Mouse (Mus musculus): ENCODE measurements around the gene Kdm1b. TPM values are rescaled to one million over a fixed set of nuclear protein-coding genes. Genes with fewer than 3 reads are reported as not detected.

Kdm1b gene
- total RNA-seq, 2 experiments from 2014 or later: 8.0 to 11.7 TPM

GRCm38 (mm10) chr13:47106580-47106888, 63.2 kb downstream of the Kdm1b start:
- no peak for DNase-seq (ENCODE audit: low spot score in 2 of 2)

GRCm38 (mm10) chr13:47109239-47109638, 65.9 kb downstream of the Kdm1b start:
- no peak for DNase-seq (ENCODE audit: low spot score in 2 of 2)

- no peak for DNase-seq (ENCODE audit: low spot score in 2 of 2)
Observed at GRCm38 (mm10) chr13:47111185-47111584, 67.9 kb downstream of the Kdm1b start.

- DNase-seq (ENCODE audit: low spot score in 2 of 2): no peak
Observed at GRCm38 (mm10) chr13:47112056-47112455, 68.8 kb downstream of the Kdm1b start.

GRCm38 (mm10) chr13:47112924-47113323, 69.6 kb downstream of the Kdm1b start:
- DNase-seq (ENCODE audit: low spot score in 2 of 2): no peak

- no peak for DNase-seq (ENCODE audit: low spot score in 2 of 2)
Observed at GRCm38 (mm10) chr13:47116000-47116399, 72.7 kb downstream of the Kdm1b start.

GRCm38 (mm10) chr13:47121333-47121889, 78.1 kb downstream of the Kdm1b start:
- no peak for DNase-seq (ENCODE audit: low spot score in 2 of 2)

- DNase-seq (ENCODE audit: low spot score in 2 of 2): peak; percentile 19 to 55
Observed at GRCm38 (mm10) chr13:47122537-47123430, 79.5 kb downstream of the Kdm1b start, which contains the start of gene Rnf144b. TSS of gene Rnf144b (plus strand) at chr13:47122656.

GRCm38 (mm10) chr13:47124449-47124848, 81.2 kb downstream of the Kdm1b start:
- no peak for DNase-seq (ENCODE audit: low spot score in 2 of 2)

- no peak for DNase-seq (ENCODE audit: low spot score in 2 of 2)
Observed at GRCm38 (mm10) chr13:47124986-47125385, 81.7 kb downstream of the Kdm1b start.

GRCm38 (mm10) chr13:47125595-47125994, 82.3 kb downstream of the Kdm1b start:
- DNase-seq (ENCODE audit: low spot score in 2 of 2): no peak

GRCm38 (mm10) chr13:47129090-47129489, 85.8 kb downstream of the Kdm1b start:
- DNase-seq (ENCODE audit: low spot score in 2 of 2): no peak

GRCm38 (mm10) chr13:47133058-47133457, 89.8 kb downstream of the Kdm1b start:
- no peak for DNase-seq (ENCODE audit: low spot score in 2 of 2)

- DNase-seq (ENCODE audit: low spot score in 2 of 2): no peak
Observed at GRCm38 (mm10) chr13:47134836-47135235, 91.5 kb downstream of the Kdm1b start.

Other genes with a start within 250 kb of the Kdm1b start
- gene Kif13a, start 113.6 kb upstream of the Kdm1b start, total RNA-seq (2021): 10 to 100 TPM; 23.4 to 23.5 TPM
- gene Nhlrc1, start 28.6 kb upstream of the Kdm1b start, total RNA-seq (2021): 10 to 100 TPM; 20.0 to 20.2 TPM
- gene Tpmt, start 1.2 kb downstream of the Kdm1b start, total RNA-seq (2021): 10 to 100 TPM; 11.7 to 12.3 TPM
- 10 to 100 TPM; 45.1 to 45.8 TPM for gene Dek, start 62.7 kb downstream of the Kdm1b start, total RNA-seq (2021)
- gene Rnf144b, start 79.2 kb downstream of the Kdm1b start, total RNA-seq (2021): 10 to 100 TPM; 12.9 to 13.6 TPM

All from layer of hippocampus, adult 18-20 months (tissue).